Mouse (Mus musculus) cerebellum, adult 8-10 months (tissue): Measurements from ENCODE around the gene Zbed5.
"Not testable (repeated sequence)": the region's sequence is repeated elsewhere in the genome, so short reads cannot be mapped to it uniquely, and the experiment has no call there.

ENCODE experiments used
- DNase-seq: peaks from one replicate; pipeline ENCODE4 v3.0.0; 2022

Gene Zbed5

DNA sequence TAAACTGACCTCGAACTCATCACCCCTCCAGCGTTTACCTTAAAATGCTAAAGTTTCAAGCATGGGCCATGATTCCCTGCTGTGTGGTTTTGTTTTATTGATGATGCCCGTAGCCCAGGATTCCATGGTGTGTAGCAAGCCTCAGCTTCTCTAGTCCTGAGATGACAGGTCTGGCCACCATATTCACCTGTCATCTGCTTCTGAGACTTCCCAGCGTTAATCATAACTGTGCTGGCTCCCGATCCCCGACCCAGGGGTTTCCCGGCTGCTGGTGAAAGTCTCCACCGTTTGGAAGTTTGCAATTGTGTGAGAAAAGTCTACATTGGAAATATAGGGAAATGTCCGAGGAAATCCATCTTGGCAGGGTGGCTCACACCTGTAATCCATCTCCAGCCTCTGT lies 13.6 kb downstream of the Zbed5 start:
- DNase-seq, result no peak

DNA sequence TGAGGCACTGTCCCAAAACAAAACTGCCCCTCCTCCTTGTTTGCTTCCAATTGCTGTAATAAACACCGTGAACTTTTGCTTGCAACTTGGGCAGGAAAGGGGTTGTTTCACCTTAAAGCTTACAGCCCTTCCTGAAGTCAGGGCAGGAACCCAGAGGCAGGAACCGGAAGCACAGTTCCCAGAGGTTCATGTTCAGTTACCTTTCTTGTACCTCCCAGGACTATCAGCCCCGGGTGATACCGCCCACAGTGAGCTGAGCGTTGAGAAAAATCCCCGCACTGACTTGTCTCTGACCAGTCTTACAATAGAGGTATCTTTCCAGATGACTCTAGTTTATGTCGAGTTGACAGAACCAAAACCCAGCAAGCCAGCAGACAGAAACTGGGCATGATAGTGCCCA lies 14.1 kb downstream of the Zbed5 start:
- DNase-seq, result no peak

GRCm38 (mm10) chr5:129914024-129914423 lies 18.5 kb downstream of the Zbed5 start:
- no peak for DNase-seq

GRCm38 (mm10) chr5:129915491-129915890 lies 20.0 kb downstream of the Zbed5 start:
- not testable (repeated sequence) for DNase-seq

GRCm38 (mm10) chr5:129918065-129918651 lies 22.6 kb downstream of the Zbed5 start:
- no peak for DNase-seq

DNA sequence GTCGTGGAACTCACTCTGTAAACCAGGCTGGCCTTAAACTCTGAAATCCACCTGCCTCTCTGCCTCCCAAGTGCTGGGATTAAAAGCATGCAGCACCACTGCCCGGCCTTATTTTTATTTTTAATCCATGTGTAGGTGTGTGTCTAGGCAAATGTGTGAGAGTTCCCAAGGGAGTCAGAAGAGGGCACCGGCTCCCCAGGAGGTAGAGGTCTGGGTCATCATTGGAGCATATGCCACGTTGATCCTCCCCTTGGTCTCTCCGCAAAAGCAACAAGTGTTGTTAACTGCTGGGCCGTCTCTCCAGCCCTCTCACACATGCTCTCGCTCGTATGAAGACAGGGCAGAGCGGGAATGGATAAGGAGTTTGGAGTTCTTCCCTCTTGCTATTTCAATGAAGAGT lies 23.2 kb downstream of the Zbed5 start:
- no peak for DNase-seq

DNA sequence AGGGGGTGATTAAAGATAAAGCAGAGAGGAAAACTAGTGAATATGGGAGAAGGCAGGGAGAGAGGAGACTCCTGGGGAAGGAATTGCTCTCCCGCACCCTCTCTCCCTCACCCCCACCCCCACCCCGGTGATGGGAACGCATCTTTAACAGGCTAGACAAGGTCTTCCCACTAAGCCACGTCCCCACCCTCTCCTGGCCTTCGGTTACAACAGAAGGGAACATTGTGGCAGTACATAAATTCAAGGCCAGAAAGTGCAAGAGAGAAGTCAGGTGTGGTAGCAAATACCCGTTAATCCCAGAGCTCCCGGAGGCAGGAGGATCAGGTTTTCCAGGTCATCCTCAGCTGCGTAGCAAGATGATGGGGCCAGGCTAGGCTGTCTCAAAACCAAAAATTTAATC lies 23.8 kb downstream of the Zbed5 start:
- no peak for DNase-seq

DNA sequence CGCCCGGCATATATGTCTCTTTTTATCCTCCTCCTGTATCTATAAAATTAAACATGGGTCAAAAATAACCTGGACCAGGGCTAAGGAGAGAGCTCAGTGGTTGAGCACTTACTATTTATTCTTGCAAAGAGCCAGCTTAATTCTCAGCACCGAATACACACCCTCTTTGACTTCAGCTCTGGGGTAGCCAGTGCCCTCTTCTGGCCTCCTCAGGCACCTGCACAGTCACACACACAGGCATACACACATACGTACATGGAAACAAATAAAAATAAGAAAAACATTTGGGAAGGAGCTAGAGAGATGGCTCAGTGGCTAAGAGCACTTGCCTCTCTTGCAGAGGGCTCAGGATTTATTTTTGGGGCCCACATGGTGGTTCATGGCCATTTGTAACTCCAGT lies 26.4 kb downstream of the Zbed5 start:
- DNase-seq, result no peak

- DNase-seq, result no peak
Observed at GRCm38 (mm10) chr5:129924820-129925452, 29.4 kb downstream of the Zbed5 start.

- DNase-seq, result no peak
Observed at GRCm38 (mm10) chr5:129925933-129926332, 30.4 kb downstream of the Zbed5 start.

DNA sequence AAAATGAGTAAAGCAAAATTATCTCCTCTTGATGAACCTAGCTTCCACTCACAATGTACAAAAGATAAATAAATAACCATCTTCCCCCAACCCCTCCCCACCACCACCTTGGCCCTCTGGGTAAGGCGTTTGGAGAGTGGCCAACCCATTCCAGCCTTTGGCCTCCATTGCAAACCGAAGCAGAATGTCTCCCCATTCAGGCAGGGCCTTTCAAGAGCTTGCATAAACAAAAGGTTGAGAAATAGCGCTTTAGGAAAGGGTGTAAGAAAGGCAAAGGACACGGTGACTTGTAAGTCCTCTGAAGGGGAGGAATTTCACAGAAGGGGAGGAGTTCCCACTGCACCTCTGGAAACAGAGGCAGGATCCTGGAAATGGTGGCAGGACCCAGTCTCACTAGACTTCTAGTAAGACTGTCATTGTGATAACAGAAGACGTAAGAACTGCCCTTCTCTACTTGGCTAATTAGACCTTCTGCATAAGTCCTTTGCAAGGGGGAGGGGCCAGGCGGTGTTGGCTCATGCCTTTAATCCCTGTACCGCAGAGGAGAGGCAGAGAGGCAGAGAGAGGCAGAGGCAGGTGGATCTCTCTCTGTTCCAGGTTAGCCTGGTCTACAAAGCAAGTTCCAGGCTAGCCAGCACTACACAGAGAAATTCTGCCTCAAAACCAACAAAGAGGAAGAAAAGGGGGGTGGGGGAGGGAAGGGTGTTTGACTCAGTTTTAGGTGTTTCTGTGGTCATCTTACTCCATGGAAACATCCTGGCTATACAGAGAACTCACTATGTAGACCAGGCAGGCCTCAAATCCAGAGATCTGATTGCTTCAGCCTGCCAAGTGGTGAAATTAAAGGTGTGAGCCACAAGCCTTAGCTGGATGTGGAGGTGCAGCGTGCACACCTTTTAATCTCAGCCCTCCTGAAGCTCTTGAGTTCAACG lies 34.7 kb downstream of the Zbed5 start:
- DNase-seq, result no peak

DNA sequence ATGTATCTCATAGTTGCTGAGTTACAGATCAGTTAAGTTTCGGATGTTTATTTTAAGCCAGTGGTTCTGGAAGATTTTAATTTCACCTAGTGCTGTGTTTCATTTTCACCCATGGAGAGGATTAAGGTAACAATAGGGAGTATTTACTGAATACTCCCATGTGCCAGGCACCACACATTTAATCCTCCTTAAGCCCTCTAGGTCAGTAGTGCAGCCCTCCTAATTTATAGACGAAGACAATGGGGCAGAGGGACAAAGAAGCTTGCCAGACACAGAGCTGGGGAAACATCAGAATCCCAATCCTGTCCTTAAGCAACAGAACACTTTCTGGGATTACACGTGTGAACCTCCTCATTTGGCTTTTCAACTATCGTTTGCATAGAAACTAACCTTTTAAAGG lies 41.4 kb downstream of the Zbed5 start:
- DNase-seq, result no peak

DNA sequence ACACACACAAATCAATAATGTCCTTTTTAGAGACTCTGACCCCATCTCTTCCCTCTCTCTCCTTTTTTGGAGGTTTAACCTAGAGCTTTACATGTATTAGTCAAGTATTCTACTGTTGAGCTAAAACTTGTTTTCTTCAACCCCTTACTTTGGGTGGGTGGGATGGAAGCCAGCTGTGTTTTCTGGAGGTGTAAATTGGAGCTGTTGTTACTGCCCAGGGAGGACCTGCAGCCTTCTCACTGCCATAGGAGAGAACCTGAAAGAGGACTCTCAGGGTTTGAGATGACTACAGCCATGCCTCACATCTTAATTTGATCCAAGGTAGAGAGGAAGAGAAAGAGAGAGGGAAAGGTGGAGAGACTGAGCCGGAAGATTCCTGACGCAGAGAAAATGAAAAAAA lies 44.8 kb downstream of the Zbed5 start:
- peak; percentile 19 for DNase-seq

DNA sequence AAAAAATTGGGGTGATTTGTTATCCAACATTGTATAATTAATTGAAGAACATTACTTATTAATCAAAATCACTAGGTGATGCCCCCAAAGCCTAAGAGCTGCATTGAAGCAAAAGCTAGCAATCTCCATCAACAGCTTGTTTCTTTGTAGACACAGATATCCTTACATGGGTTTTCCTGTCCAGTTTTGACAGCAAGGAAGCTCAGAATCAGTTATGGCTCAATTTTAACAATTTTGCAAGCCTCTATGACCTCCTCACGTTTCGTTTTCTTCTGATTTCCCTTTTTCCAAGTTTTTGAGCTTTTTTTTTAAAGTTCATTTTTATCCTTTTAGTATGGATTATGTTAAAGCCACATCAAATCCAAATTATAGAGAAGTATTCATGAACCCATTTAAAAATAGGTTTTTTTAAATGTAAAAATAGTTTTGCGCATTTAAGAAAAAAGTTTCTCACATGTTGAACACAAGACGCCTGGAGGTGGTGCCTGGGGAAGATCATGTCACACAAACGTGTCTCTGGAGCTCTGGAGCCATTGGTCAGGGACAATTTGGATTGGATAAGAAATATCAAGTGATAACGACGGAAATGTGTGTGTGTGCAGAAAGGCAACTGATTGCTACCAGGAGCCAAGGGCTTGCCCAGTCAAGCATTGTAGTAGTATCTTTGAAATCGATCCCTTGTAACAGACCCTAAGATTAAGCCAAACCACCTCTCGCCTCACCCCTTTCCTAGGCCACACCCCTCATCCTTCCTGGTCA lies 45.4 kb downstream of the Zbed5 start:
- DNase-seq, result no peak

DNA sequence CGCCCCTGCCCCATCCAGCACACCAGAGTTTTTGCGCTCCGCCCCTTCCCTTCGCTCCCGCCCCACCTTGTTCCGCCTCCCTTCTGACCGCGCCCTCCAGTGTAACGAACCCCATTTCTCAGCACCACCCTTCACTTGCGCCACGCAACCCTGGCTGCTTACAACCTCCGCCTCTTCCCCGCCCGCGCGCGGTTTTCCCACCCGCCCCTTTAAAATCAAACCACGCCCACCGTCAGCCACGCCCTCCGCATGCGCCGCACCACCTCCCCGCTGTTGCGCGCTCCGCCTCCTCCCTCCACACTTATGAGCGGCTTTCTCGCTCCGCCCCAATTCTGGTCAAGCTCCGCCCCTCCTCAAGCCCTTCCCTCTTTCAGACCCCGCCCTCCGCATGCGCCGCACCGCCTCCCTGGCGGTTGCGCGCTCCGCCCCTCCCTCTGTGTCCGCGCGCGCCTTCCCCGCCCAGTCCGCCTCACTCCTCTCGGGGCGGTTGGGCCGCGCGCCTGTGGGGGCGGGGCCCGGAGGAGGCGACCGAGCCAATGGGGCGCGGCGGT lies 46.0 kb downstream of the Zbed5 start, which contains the start of gene Vkorc1l1:
Vkorc1l1 (plus strand) TSS at position 476 of the 551 bp plus-strand sequence.
- peak; percentile 99 for DNase-seq

- peak; percentile 52 for DNase-seq
Observed at GRCm38 (mm10) chr5:129942073-129942939, 46.8 kb downstream of the Zbed5 start.

DNA sequence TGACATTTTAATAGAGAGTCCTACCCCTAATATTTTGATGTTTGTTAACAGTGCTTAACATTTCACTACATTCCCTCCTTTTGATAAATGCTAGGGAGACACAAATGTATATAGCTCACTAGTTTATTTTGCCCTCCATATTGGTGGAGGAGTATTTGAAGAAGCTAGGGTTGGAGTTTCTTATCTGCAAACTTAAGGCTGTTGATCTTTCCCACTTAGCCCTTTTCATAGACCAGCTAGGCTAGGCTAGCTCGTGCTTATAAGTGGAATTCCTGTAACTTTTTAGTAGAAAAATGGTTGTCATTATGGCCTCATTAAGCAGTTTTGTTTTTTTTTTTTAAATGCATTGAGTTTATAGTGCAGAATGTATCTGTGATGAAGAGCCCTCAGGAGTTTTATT lies 47.9 kb downstream of the Zbed5 start:
- DNase-seq, result no peak

DNA sequence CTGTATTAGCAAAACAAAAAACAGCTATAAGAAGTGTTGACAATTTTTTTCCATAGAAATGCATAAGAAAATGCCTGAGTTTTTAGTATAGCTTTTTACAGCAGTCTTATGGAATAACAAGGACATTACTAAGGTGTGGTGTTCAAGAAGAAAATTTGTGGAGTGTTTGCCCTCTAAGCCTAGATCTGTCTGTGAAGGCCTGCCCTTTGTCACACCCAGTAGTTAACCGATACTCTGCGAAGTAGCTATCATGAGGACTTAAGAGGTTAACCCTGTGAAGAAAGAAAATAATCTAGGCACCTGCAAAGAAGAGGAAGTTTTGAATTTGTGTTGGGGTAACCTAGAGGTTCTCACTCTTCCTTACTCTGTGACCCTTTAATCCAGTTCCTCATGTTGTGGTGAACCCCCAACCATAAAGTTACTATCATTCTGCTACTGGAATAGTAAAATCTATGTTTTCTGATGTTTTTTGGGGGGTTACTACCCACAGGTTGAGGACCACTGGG lies 52.1 kb downstream of the Zbed5 start:
- no peak for DNase-seq

DNA sequence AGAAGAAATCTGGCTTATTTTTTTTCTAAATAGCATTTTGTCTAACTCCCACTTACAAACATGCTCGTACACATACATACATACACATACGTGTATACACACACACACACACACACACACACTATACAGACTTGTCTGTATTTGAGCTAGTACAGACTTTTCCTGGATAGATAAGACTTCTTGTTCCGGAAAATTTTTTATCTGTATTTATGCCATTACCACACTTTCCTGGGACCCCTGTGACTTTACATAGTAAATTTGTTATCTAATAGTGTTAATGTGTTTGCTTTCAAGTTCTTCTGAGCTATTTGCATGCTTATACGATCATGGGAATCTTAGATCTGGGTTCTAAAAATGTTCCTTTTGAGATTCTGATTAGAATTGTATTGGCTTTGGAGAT lies 56.6 kb downstream of the Zbed5 start:
- DNase-seq, result no peak
